Mouse (Mus musculus) midbrain, embryonic 12.5 days (tissue): ENCODE data around the gene Cited4. TPM values are rescaled to one million over a fixed set of nuclear protein-coding genes. Genes with fewer than 3 reads are reported as not detected.

Experiments used
- ATAC-seq: fragments of 200-750 bp; cut with Nextera tagmentation; 2 replicates; pipeline ENCODE4 v1.8.0; 2017; ENCODE audit warnings: low read depth, moderate TSS enrichment, moderate library complexity; ENCODE audit not compliant: low FRiP score
- H3K27ac ChIP-seq: fragments of 300-500 bp; sonication (generic); replicated peaks from 2 replicates; pipeline ENCODE4 v1.5.1; 2016; ENCODE audit warnings: mild to moderate bottlenecking
- H3K27me3 ChIP-seq: fragments of 300-500 bp; sonication (generic); 2 replicates; pipeline ENCODE4 v1.6.1; 2016; ENCODE audit warnings: mild to moderate bottlenecking
- H3K36me3 ChIP-seq: fragments of 300-500 bp; sonication (generic); 2 replicates; pipeline ENCODE4 v1.6.1; 2016
- H3K4me1 ChIP-seq: fragments of 300-500 bp; sonication (generic); 2 replicates; pipeline ENCODE4 v1.6.1; 2016
- H3K4me2 ChIP-seq: fragments of 300-500 bp; sonication (generic); replicated peaks from 2 replicates; pipeline ENCODE4 v1.6.1; 2016; ENCODE audit warnings: mild to moderate bottlenecking, moderate library complexity
- H3K4me3 ChIP-seq: fragments of 300-500 bp; sonication (generic); 2 replicates; pipeline ENCODE4 v1.5.1; 2016; ENCODE audit warnings: mild to moderate bottlenecking
- H3K9ac ChIP-seq: fragments of 300-500 bp; sonication (generic); replicated peaks from 2 replicates; pipeline ENCODE4 v1.6.1; 2016; ENCODE audit warnings: mild to moderate bottlenecking, moderate library complexity
- H3K9me3 ChIP-seq: fragments of 300-500 bp; sonication (generic); 2 replicates; pipeline ENCODE4 v1.6.1; 2016; ENCODE audit warnings: mild to moderate bottlenecking
- WGBS: fragments of 180-500 bp; shearing (Covaris S2); methylation state at CpG from one replicate; pipeline ENCODE4 v1.1.7; 2016; 5-methylcytosine and 5-hydroxymethylcytosine counted together
- polyA plus RNA-seq: library from polyadenylated mRNA; unstranded; fragments of >200 nt; fragmentation: Nextera tagmentation; extraction: Ambion mirVana; gene quantifications from 2 replicates; pipeline ENCODE4 v1.2.1, GENCODE M21; 2016

Gene Cited4
- polyA plus RNA-seq, 1 experiment from 2014 or later, result 5.4 TPM

GRCm38 (mm10) chr4:120665144-120665700, 1.1 kb upstream of the Cited4 start:
- H3K9ac ChIP-seq, result no peak overlapping the region
- peaks cover 46% of the 10 kb centered on the region for H3K27me3 ChIP-seq
- H3K4me2 ChIP-seq, result no peak overlapping the region
- H3K27ac ChIP-seq, result no peak overlapping the region
- H3K36me3 ChIP-seq, result no peaks in the 10 kb centered on the region
- H3K4me1 ChIP-seq, result peaks cover 16% of the 10 kb centered on the region
- ATAC-seq, result no peak
- H3K9me3 ChIP-seq, result no peaks in the 10 kb centered on the region
- no peak overlapping the region for H3K4me3 ChIP-seq
- WGBS, result 46% methylated on average over 4 of the region's 4 CpGs

- Histone ChIP-seq H3K27ac (no peak overlapping the region), H3K4me3 (no peak overlapping the region), H3K36me3 (no peaks in the 10 kb centered on the region), H3K27me3 (peaks cover 52% of the 10 kb centered on the region), H3K9ac (no peak overlapping the region), H3K4me1 (peaks cover 16% of the 10 kb centered on the region), H3K4me2 (no peak overlapping the region), H3K9me3 (no peaks in the 10 kb centered on the region)
- WGBS, result 65% methylated on average over 7 of the region's 7 CpGs
- ATAC-seq, result no peak
Observed at GRCm38 (mm10) chr4:120665782-120666181, 590 bp upstream of the Cited4 start.

- Histone ChIP-seq H3K36me3 (no peaks in the 10 kb centered on the region), H3K4me3 (peak overlapping the region; percentile 54), H3K9ac (peak overlapping the region; percentile 54), H3K27ac (no peak overlapping the region), H3K4me1 (peaks cover 16% of the 10 kb centered on the region), H3K9me3 (no peaks in the 10 kb centered on the region), H3K27me3 (peaks cover 64% of the 10 kb centered on the region), H3K4me2 (peak overlapping the region; percentile 96)
- peak; percentile 71 for ATAC-seq
- under 1% methylated on average over 50 of the region's 50 CpGs for WGBS
Observed at GRCm38 (mm10) chr4:120667045-120667501, 701 bp downstream of the Cited4 start.

- Histone ChIP-seq H3K4me2 (peak overlapping the region; percentile 96), H3K36me3 (no peaks in the 10 kb centered on the region)
- 11% methylated on average over 10 of the region's 10 CpGs for WGBS
Observed at GRCm38 (mm10) chr4:120667555-120667954, 1.2 kb downstream of the Cited4 start.

GRCm38 (mm10) chr4:120668551-120668950, 2.2 kb downstream of the Cited4 start:
- Histone ChIP-seq H3K27ac (no peak overlapping the region), H3K9me3 (no peaks in the 10 kb centered on the region), H3K4me3 (no peak overlapping the region), H3K9ac (no peak overlapping the region), H3K4me2 (no peak overlapping the region), H3K4me1 (peaks cover 16% of the 10 kb centered on the region), H3K27me3 (peaks cover 67% of the 10 kb centered on the region), H3K36me3 (no peaks in the 10 kb centered on the region)
- no peak for ATAC-seq
- 94% methylated on average over 4 of the region's 4 CpGs for WGBS

More at GRCm38 (mm10) chr4:120667555-120667954, 1.2 kb downstream of the Cited4 start:
- Histone ChIP-seq H3K27me3 (peaks cover 67% of the 10 kb centered on the region), H3K9ac (peak overlapping the region; percentile 54), H3K27ac (no peak overlapping the region), H3K4me3 (peak overlapping the region; percentile 54), H3K9me3 (no peaks in the 10 kb centered on the region), H3K4me1 (peaks cover 16% of the 10 kb centered on the region)
- ATAC-seq, result no peak

GRCm38 (mm10) chr4:120669585-120669984, 3.2 kb downstream of the Cited4 start:
- Histone ChIP-seq H3K9me3 (no peaks in the 10 kb centered on the region), H3K4me1 (peaks cover 16% of the 10 kb centered on the region), H3K4me3 (no peak overlapping the region), H3K9ac (no peak overlapping the region), H3K4me2 (no peak overlapping the region), H3K36me3 (no peaks in the 10 kb centered on the region), H3K27ac (no peak overlapping the region), H3K27me3 (peaks cover 67% of the 10 kb centered on the region)
- ATAC-seq, result no peak
- WGBS, result 71% methylated on average over 5 of the region's 5 CpGs

GRCm38 (mm10) chr4:120671046-120671445, 4.7 kb downstream of the Cited4 start:
- WGBS, result 29% methylated on average over 12 of the region's 12 CpGs
- no peak overlapping the region for H3K27ac ChIP-seq
- H3K4me2 ChIP-seq, result no peak overlapping the region
- H3K27me3 ChIP-seq, result peaks cover 57% of the 10 kb centered on the region
- peaks cover 13% of the 10 kb centered on the region for H3K4me1 ChIP-seq
- no peak overlapping the region for H3K9ac ChIP-seq
- H3K9me3 ChIP-seq, result no peaks in the 10 kb centered on the region
- ATAC-seq, result no peak
- no peaks in the 10 kb centered on the region for H3K36me3 ChIP-seq
- no peak overlapping the region for H3K4me3 ChIP-seq

- ATAC-seq, result no peak
- Histone ChIP-seq H3K4me3 (no peak overlapping the region), H3K27ac (no peak overlapping the region), H3K9ac (no peak overlapping the region), H3K4me2 (no peak overlapping the region), H3K4me1 (no peaks in the 10 kb centered on the region), H3K36me3 (no peaks in the 10 kb centered on the region), H3K27me3 (peaks cover 32% of the 10 kb centered on the region), H3K9me3 (no peaks in the 10 kb centered on the region)
- 89% methylated on average over 3 of the region's 3 CpGs for WGBS
Observed at GRCm38 (mm10) chr4:120673606-120674005, 7.2 kb downstream of the Cited4 start.

- Histone ChIP-seq H3K4me3 (no peak overlapping the region), H3K36me3 (no peaks in the 10 kb centered on the region), H3K4me1 (no peaks in the 10 kb centered on the region), H3K27me3 (peaks cover 21% of the 10 kb centered on the region), H3K27ac (no peak overlapping the region), H3K4me2 (no peak overlapping the region), H3K9ac (no peak overlapping the region), H3K9me3 (no peaks in the 10 kb centered on the region)
- no peak for ATAC-seq
- 71% methylated on average over 8 of the region's 8 CpGs for WGBS
Observed at GRCm38 (mm10) chr4:120674775-120675451, 8.5 kb downstream of the Cited4 start.

GRCm38 (mm10) chr4:120675640-120676039, 9.3 kb downstream of the Cited4 start:
- H3K4me1 ChIP-seq, result no peaks in the 10 kb centered on the region
- peaks cover 16% of the 10 kb centered on the region for H3K27me3 ChIP-seq
- no peak overlapping the region for H3K27ac ChIP-seq
- no peaks in the 10 kb centered on the region for H3K36me3 ChIP-seq
- 70% methylated on average over 2 of the region's 2 CpGs for WGBS
- H3K9me3 ChIP-seq, result no peaks in the 10 kb centered on the region
- no peak overlapping the region for H3K4me3 ChIP-seq
- no peak overlapping the region for H3K4me2 ChIP-seq
- no peak for ATAC-seq
- H3K9ac ChIP-seq, result no peak overlapping the region

- no peaks in the 10 kb centered on the region for H3K36me3 ChIP-seq
- no peak overlapping the region for H3K4me2 ChIP-seq
- no peak overlapping the region for H3K9ac ChIP-seq
- H3K4me1 ChIP-seq, result no peaks in the 10 kb centered on the region
- no peak overlapping the region for H3K4me3 ChIP-seq
- ATAC-seq, result no peak
- no peaks in the 10 kb centered on the region for H3K9me3 ChIP-seq
- no peak overlapping the region for H3K27ac ChIP-seq
- 0 out of 2 replicates have a peak, but pooled peaks cover 3% of the 10 kb centered on the region for H3K27me3 ChIP-seq
- 57% methylated on average over 7 of the region's 7 CpGs for WGBS
Observed at GRCm38 (mm10) chr4:120680953-120681352, 14.6 kb downstream of the Cited4 start.

GRCm38 (mm10) chr4:120682168-120682567, 15.8 kb downstream of the Cited4 start:
- H3K27ac ChIP-seq, result no peak overlapping the region
- no peak overlapping the region for H3K4me3 ChIP-seq
- H3K4me2 ChIP-seq, result no peak overlapping the region
- 29% methylated on average over 10 of the region's 10 CpGs for WGBS
- H3K9ac ChIP-seq, result no peak overlapping the region
- no peak for ATAC-seq
- no peaks in the 10 kb centered on the region for H3K36me3 ChIP-seq
- H3K4me1 ChIP-seq, result peaks cover 2% of the 10 kb centered on the region; the same call in 1 of the 2 replicates
- no peaks in the 10 kb centered on the region for H3K9me3 ChIP-seq
- H3K27me3 ChIP-seq, result 0 out of 2 replicates have a peak, but pooled peaks cover 3% of the 10 kb centered on the region
